Mouse (Mus musculus) neutrophil, adult 5-6 weeks (primary cell): Measurements from ENCODE around the gene Rps11. TPM values are rescaled to one million over a fixed set of nuclear protein-coding genes. Genes with fewer than 3 reads are reported as not detected.
"Not testable (repeated sequence)": the region's sequence is repeated elsewhere in the genome, so short reads cannot be mapped to it uniquely, and the experiment has no call there.

Experiments
- ATAC-seq: fragments of 151-379, 151-347 bp; 2 replicates; pipeline ENCODE4 v1.8.0; 2017; ENCODE audit warnings: mild to moderate bottlenecking, moderate TSS enrichment; ENCODE audit not compliant: insufficient number of reproducible peaks, poor library complexity, low FRiP score, severe bottlenecking; ENCODE audit errors: extremely low read depth
- total RNA-seq: library from RNA; stranded (forward); fragments of 200-1000 nt; gene quantifications from 2 replicates; pipeline ENCODE4 v1.2.3, GENCODE M21; 2017

The Rps11 gene
- total RNA-seq, 1 experiment from 2014 or later: 609 TPM

DNA sequence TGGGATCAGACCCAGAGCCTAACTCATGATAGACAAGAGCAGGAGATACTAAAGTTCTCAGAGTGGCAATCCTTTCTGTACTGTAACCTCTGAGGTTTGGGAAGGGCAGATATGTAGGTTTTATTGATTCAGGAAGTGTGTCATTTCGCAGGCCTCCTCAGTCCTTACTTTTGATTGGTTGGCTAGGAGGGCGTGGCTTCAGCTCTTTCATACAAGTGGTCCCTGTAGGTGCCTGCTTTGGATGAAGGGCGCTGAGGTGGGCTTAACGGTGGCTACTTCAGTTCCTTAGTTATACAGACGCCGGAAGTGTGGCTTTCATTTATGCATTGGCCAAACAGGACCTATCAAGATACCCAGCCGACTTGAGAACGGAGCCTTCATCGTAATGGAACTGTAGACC lies 31.4 kb upstream of the Rps11 start:
- ATAC-seq: no peak

DNA sequence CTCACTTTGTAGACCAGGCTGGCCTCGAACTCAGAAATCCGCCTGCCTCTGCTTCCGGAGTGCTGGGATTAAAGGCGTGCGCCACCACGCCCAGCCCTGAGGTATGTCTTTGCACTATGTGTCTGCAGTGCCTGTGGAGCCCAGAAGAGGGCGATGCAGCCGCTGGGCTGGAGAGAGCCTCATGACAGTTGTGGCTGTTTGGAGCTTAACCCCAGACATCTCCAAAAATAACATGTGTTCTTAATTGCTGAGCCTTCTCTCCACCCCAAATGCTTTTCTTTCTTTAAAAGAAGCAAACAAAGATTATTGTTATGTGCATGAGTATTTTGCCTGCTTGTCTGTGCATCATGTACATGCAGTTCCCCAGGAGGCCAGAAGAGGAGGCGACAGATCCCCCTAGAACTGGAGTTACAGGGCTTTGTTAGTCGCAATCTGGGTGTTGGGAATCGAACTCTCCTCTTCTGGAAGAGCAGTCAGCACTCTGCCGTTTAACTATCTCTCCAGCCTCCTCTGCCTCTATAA lies 30.8 kb upstream of the Rps11 start:
- 0 out of 2 replicates have a peak, but pooled peaks have one; percentile 27 for ATAC-seq

DNA sequence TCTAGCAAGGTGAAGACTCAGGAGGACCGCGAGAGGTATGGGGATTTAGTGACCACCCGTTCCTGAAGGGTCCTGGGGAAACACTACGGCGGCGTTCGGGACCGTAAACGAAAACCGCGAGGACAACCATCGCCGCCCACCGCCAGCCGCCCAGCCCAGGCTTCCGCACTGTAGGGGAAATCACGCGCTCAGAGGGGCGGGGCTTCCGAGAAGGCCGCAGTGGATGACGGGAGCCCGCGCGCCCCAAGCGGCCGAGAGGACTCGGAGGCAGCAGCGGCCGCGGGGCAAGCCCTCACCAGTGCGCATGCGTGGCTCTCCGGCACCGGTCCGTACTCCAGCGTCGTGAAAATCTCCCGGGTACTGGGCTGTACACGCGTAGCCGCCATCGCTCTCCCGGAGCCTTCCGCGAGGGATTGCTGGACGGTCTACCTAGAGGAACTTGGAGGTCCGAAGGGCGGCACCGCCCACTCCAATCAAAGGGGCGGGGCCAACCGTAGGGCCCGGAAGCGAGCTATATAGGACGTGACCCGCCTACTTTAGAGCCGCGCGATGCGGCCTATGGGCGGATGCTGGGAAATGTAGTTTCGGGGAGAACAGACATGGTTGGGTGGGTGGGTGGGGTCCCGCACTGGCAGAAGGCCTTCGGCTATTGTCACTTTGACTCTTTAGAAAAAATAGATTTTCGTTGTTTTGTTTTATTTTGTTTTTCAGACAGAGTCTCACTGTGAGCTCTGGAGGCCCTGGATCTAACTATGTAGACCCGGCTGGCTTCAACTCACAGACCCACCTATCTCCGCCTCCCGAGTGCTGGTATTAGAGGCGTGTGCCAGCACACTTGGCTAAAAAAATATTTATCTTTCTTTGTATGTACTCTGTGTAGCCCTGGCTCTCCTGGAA lies 30.1 kb upstream of the Rps11 start, which contains the start of the genes Pih1d1 and Aldh16a1:
Gene Pih1d1 (plus strand): TSS at position 208 of the 897 bp plus-strand sequence.
Gene Aldh16a1 (minus strand): TSS at position 489 of the 897 bp plus-strand sequence.
- peak; percentile 85 for ATAC-seq

- ATAC-seq: no peak
Observed at GRCm38 (mm10) chr7:45153586-45153985, 29.3 kb upstream of the Rps11 start.

DNA sequence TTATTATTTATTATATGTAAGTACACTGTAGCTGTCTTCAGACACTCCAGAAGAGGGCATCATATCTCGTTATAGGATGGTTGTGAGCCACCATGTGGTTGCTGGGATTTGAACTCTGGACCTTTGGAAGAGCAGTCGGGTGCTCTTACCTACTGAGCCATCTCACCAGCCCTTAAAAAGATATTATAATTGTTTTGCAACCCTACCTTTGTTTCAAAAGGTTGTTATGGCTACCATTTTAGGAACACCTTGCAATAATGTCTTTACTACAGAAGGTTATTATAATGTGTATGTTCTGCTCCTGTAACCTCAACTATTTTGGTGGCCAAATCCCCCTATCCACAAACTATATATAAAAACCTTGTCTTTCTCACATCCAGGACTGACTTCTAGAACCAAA lies 28.8 kb upstream of the Rps11 start:
- ATAC-seq: not testable (repeated sequence)

- ATAC-seq: no peak
Observed at GRCm38 (mm10) chr7:45151303-45151702, 27.1 kb upstream of the Rps11 start.

GRCm38 (mm10) chr7:45150321-45150720 lies 26.1 kb upstream of the Rps11 start:
- no peak for ATAC-seq

GRCm38 (mm10) chr7:45149545-45149944 lies 25.3 kb upstream of the Rps11 start:
- no peak for ATAC-seq

GRCm38 (mm10) chr7:45148534-45149098 lies 24.4 kb upstream of the Rps11 start:
- no peak for ATAC-seq

DNA sequence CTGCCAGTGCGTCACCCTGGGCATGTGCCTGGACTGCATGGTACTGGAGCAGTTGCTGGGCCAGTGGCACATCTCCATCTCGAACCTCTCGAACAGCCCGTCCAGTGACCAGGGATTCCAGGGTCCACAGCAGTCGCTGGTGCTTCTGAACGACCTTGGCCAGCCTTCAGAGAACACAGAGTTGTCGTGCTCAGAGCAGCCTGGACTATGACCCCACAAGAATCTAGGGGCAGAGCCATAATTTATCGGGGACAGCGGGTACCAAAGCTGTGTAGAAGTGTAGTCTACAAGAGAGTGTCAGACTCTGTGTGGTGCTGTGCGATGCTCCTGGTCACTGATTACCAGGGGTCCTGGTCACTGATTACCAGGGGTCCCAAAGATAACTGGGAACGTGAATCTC lies 23.7 kb upstream of the Rps11 start:
- no peak for ATAC-seq

GRCm38 (mm10) chr7:45147267-45147666 lies 23.0 kb upstream of the Rps11 start:
- ATAC-seq: no peak

- ATAC-seq: no peak
Observed at GRCm38 (mm10) chr7:45145460-45145859, 21.2 kb upstream of the Rps11 start.

DNA sequence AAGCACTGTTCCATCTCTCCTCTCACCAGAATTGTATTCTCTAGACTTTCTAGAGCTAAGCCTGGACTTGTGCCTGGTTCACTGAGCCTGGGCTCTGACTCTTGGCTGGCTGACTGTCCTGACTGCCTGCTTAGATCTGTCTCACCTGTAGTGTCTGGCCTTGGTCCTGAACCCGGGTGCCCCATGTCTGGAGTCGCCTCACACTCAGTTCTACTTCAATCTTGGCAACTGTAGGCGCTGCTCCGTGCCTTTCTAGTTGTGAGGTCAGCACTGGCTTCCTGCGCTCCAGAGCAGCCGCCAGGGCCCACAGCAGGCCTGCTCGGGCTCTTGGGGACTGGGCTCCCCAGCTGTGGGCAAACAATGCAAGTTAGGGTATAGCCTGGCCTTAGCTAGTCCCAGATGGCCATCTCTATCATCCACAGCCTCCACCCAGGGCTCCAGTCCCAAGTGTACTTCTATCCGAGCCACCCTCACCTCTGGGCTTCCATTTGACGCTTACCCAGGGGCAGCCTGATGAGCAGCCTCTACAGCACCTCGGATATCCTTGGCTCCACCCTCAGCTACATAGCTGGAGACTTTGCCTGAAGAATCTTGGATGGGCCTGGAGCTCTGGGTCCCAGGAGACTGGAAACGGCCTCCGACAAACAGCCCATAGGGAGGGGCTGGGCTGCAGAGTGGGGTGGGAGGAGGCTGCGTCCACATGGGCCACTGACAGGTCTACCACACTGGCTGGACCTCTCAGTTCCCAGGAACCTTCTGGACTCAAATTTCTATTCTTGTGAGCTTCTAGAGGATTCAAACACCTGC lies 20.3 kb upstream of the Rps11 start:
- ATAC-seq: no peak

DNA sequence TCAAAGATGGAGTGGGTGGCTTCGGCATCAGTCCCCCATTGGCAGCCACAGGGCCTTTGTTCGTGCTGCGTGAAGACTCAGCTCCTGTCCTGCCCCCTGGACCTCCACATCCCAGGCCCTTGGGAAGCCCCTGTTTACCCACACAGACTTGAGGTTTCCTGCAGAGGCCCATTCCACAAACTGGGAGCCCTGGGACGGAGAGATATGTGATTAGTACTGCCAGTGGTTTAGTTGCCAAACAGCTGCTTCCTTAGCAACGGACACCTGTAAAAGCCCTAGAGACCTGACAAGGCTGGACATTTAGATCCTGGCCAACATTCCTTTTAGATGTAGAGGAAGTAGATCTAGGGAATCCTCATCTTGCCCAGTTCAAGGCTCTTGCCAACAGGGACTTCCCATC lies 17.7 kb upstream of the Rps11 start:
- ATAC-seq: no peak

DNA sequence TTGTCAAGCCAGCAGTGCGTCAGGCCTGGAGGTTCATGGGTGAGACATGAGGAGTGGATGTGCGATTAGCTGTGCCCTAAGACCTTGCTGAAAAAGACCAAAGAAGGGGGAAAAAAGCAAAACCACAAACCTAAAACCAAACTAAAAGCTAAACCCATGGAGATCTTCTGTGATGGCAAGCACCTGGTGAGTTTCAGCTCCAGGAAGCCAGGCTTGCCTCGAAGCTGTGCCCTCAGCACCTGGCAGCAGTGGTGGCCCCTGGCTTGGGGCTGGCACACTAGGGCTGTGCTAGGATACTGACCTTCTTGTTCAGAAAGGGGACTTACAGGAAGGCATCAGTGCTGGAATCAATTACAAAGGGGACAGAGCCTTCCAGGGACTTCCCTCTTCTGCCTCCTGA lies 17.1 kb upstream of the Rps11 start:
- no peak for ATAC-seq

DNA sequence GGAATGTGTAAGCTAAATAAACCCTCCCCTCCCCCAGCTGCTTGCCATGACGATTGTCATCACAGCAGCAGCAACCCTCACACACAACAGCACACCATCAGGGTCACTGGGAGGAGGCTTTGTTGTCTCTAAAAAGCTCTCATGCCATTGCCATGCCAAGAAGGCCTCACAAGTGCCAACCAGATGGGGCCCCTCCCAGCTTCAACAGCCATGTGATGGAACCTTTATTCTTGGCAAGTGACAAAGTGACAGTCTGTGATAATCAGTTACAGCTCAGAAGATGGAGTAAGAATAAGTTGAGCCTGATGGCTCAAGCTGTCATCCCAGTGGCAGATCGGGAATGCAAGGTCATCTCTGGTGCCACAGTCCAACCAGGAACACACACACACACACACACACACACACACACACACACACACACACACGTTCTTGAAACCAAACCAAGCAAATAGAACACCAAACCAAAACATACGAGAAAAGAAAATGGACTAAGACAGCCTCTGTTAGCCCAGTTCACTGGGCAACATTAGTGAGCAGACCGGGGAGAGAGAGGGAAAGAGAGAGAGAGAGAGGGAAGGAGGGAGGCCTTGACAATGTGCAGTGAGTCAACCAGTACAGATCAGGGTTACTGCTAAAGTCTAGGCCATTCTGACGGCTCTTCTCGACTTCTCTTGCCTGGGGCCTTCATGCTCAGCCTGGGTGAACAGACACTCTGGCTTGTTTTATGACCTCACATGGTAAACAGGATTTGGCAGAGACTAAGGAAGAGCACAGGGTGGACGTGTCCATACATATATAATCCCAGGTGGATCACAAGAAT lies 15.9 kb upstream of the Rps11 start:
- no peak for ATAC-seq

- no peak for ATAC-seq
Observed at GRCm38 (mm10) chr7:45138403-45138802, 14.2 kb upstream of the Rps11 start.

GRCm38 (mm10) chr7:45137171-45138006 lies 13.2 kb upstream of the Rps11 start:
- no peak for ATAC-seq
